Mouse (Mus musculus) neural tube, embryonic 11.5 days (tissue): ENCODE data around the gene Msmp. TPM values are rescaled to one million over a fixed set of nuclear protein-coding genes. Genes with fewer than 3 reads are reported as not detected.

ENCODE experiments used
- ATAC-seq: fragments of 200-750 bp; cut with Nextera tagmentation; 2 replicates; pipeline ENCODE4 v1.8.0; 2017; ENCODE audit warnings: moderate number of reproducible peaks, mild to moderate bottlenecking, moderate TSS enrichment, moderate library complexity; ENCODE audit not compliant: insufficient read depth, low FRiP score, low TSS enrichment
- DNase-seq: peaks from one replicate; pipeline ENCODE4 v3.0.0-alpha.2; 2015; ENCODE audit warnings: low spot score
- H3K27ac ChIP-seq: fragments of 300-500 bp; sonication (generic); 2 replicates; pipeline ENCODE4 v1.5.1; 2014; ENCODE audit warnings: low read depth, mild to moderate bottlenecking, low read length
- H3K27me3 ChIP-seq: fragments of 300-500 bp; sonication (generic); 2 replicates; pipeline ENCODE4 v1.6.1; 2014; ENCODE audit warnings: mild to moderate bottlenecking, low read length, mixed read lengths; ENCODE audit not compliant: control insufficient read depth, insufficient read depth
- H3K36me3 ChIP-seq: fragments of 300-500 bp; sonication (generic); 2 replicates; pipeline ENCODE4 v1.6.1; 2014; ENCODE audit warnings: mild to moderate bottlenecking, low read length, moderate library complexity, mixed read lengths; ENCODE audit not compliant: control insufficient read depth, insufficient read depth
- H3K4me1 ChIP-seq: fragments of 300-500 bp; sonication (generic); 2 replicates; pipeline ENCODE4 v1.6.1; 2014; ENCODE audit warnings: low read length, mixed read lengths; ENCODE audit not compliant: control insufficient read depth, insufficient read depth
- H3K4me2 ChIP-seq: fragments of 300-500 bp; sonication (generic); 2 replicates; pipeline ENCODE4 v1.6.1; 2014; ENCODE audit warnings: low read depth, mild to moderate bottlenecking, moderate library complexity
- H3K4me3 ChIP-seq: fragments of 300-500 bp; sonication (generic); 2 replicates; pipeline ENCODE4 v1.5.1; 2014; ENCODE audit warnings: low read depth, low read length
- H3K9ac ChIP-seq: fragments of 300-500 bp; sonication (generic); 2 replicates; pipeline ENCODE4 v1.6.1; 2014; ENCODE audit warnings: mild to moderate bottlenecking, low read length
- H3K9me3 ChIP-seq: fragments of 300-500 bp; sonication (generic); 2 replicates; pipeline ENCODE4 v1.6.1; 2016; ENCODE audit warnings: low read length; ENCODE audit not compliant: control insufficient read depth
- WGBS: fragments of 180-500 bp; shearing (Covaris S2); extraction: QIAGEN DNeasy Blood & Tissue Kit; methylation state at CpG from one replicate; pipeline ENCODE4 v1.1.7; 2014; 5-methylcytosine and 5-hydroxymethylcytosine counted together
- polyA plus RNA-seq: library from polyadenylated mRNA; unstranded; fragments of >200 nt; fragmentation: Nextera tagmentation; extraction: Ambion mirVana; gene quantifications from 2 replicates; pipeline ENCODE4 v1.2.1, GENCODE M21; 2014

Gene Msmp
- polyA plus RNA-seq = 1.8 and 2.4 TPM in 2 replicates

- no peaks in the 10 kb centered on the region for H3K9me3 ChIP-seq
- H3K27me3 ChIP-seq = no peaks in the 10 kb centered on the region
- no peak within 1 kb of the TSS for H3K27ac ChIP-seq
- H3K9ac ChIP-seq = no peak within 1 kb of the TSS
- H3K4me2 ChIP-seq = no peak within 1 kb of the TSS
- H3K4me1 ChIP-seq = peaks cover 3% of the 10 kb centered on the region; the same call in 1 of the 2 replicates
- ATAC-seq (no peak), DNase-seq (no peak)
- H3K36me3 ChIP-seq = peaks cover 6% of the 10 kb centered on the region
- 66% methylated on average over 12 of the region's 12 CpGs for WGBS
- H3K4me3 ChIP-seq = no peak within 1 kb of the TSS
Measured at GRCm38 (mm10) chr4:43584444-43585416, at the start of gene Msmp. Gene Msmp (minus strand): TSS chr4:43584494.

GRCm38 (mm10) chr4:43633736-43634135 lies 49.4 kb upstream of the Msmp start:
- WGBS = 93% methylated on average over 2 of the region's 2 CpGs
- H3K9ac ChIP-seq = no peak overlapping the region
- no peaks in the 10 kb centered on the region for H3K36me3 ChIP-seq
- H3K4me2 ChIP-seq = peak overlapping the region; percentile 90
- no peaks in the 10 kb centered on the region for H3K9me3 ChIP-seq
- DNase-seq (no peak), ATAC-seq (no peak)
- H3K4me1 ChIP-seq = peaks cover 16% of the 10 kb centered on the region
- 0 out of 2 replicates have a peak, but pooled peaks cover 2% of the 10 kb centered on the region for H3K27me3 ChIP-seq
- H3K4me3 ChIP-seq = no peak overlapping the region
- H3K27ac ChIP-seq = no peak overlapping the region

- Histone ChIP-seq H3K36me3 (no peaks in the 10 kb centered on the region), H3K9ac (no peak overlapping the region), H3K4me3 (peak overlapping the region; percentile 63; the same call in 1 of the 2 replicates), H3K4me1 (peaks cover 16% of the 10 kb centered on the region), H3K4me2 (peak overlapping the region; percentile 90), H3K27me3 (0 out of 2 replicates have a peak, but pooled peaks cover 2% of the 10 kb centered on the region), H3K27ac (no peak overlapping the region), H3K9me3 (no peaks in the 10 kb centered on the region)
- no peak for DNase-seq
- 75% methylated on average over 8 of the region's 8 CpGs for WGBS
- no peak for ATAC-seq
Measured at GRCm38 (mm10) chr4:43633296-43633695, 49.0 kb upstream of the Msmp start.

GRCm38 (mm10) chr4:43631956-43632920 lies 47.9 kb upstream of the Msmp start:
- DNase-seq (no peak), ATAC-seq (0 out of 2 replicates have a peak, but pooled peaks have one; percentile 11)
- Histone ChIP-seq H3K4me1 (peaks cover 16% of the 10 kb centered on the region), H3K4me2 (peak overlapping the region; percentile 90), H3K4me3 (peak overlapping the region; percentile 63), H3K36me3 (no peaks in the 10 kb centered on the region), H3K9me3 (no peaks in the 10 kb centered on the region), H3K27me3 (0 out of 2 replicates have a peak, but pooled peaks cover 2% of the 10 kb centered on the region), H3K9ac (peak overlapping the region; percentile 95), H3K27ac (peak overlapping the region; percentile 87)
- WGBS = 39% methylated on average over 42 of the region's 42 CpGs

- DNase-seq = peak; percentile 59
- peaks cover 16% of the 10 kb centered on the region for H3K4me1 ChIP-seq
- H3K27me3 ChIP-seq = 0 out of 2 replicates have a peak, but pooled peaks cover 2% of the 10 kb centered on the region
- under 1% methylated on average over 41 of the region's 70 CpGs for WGBS
- no peaks in the 10 kb centered on the region for H3K9me3 ChIP-seq
- H3K4me2 ChIP-seq = peak within 1 kb of the TSS; percentile 90
- H3K27ac ChIP-seq = peak within 1 kb of the TSS; percentile 87
- peak within 1 kb of the TSS; percentile 63 for H3K4me3 ChIP-seq
- ATAC-seq = peak; percentile 49
- H3K36me3 ChIP-seq = no peaks in the 10 kb centered on the region
- H3K9ac ChIP-seq = peak within 1 kb of the TSS; percentile 95
Measured at GRCm38 (mm10) chr4:43631046-43631955, 47.0 kb upstream of the Msmp start, which contains the start of gene Npr2. Gene Npr2 (plus strand): TSS chr4:43631935.

GRCm38 (mm10) chr4:43630671-43631045 lies 46.4 kb upstream of the Msmp start:
- 15% methylated on average over 5 of the region's 5 CpGs for WGBS
- peak overlapping the region; percentile 63; the same call in 1 of the 2 replicates for H3K4me3 ChIP-seq
- peak overlapping the region; percentile 95 for H3K9ac ChIP-seq
- peak overlapping the region; percentile 90 for H3K4me2 ChIP-seq
- DNase-seq = peak; percentile 45
- no peaks in the 10 kb centered on the region for H3K9me3 ChIP-seq
- 0 out of 2 replicates have a peak, but pooled peaks have one; percentile 28 for ATAC-seq
- H3K4me1 ChIP-seq = peaks cover 16% of the 10 kb centered on the region
- 0 out of 2 replicates have a peak, but pooled peaks cover 2% of the 10 kb centered on the region for H3K27me3 ChIP-seq
- H3K36me3 ChIP-seq = no peaks in the 10 kb centered on the region
- H3K27ac ChIP-seq = peak overlapping the region; percentile 87

- Histone ChIP-seq H3K4me2 (no peak overlapping the region), H3K27ac (peak overlapping the region; percentile 87), H3K9me3 (no peaks in the 10 kb centered on the region), H3K4me3 (no peak overlapping the region), H3K9ac (no peak overlapping the region), H3K4me1 (peaks cover 16% of the 10 kb centered on the region), H3K36me3 (no peaks in the 10 kb centered on the region), H3K27me3 (0 out of 2 replicates have a peak, but pooled peaks cover 2% of the 10 kb centered on the region)
- 5% methylated on average over 5 of the region's 5 CpGs for WGBS
- DNase-seq = peak; percentile 82
- peak; percentile 39; the same call in 1 of the 2 replicates for ATAC-seq
Measured at GRCm38 (mm10) chr4:43630030-43630581, 45.8 kb upstream of the Msmp start.
